Mouse (Mus musculus): ENCODE data around the gene Polr3a. TPM values are rescaled to one million over a fixed set of nuclear protein-coding genes. Genes with fewer than 3 reads are reported as not detected.

Polr3a gene
- polyA plus RNA-seq, 1 experiment from 2014 or later, result 17.9 TPM

- DNase-seq (ENCODE audit: low spot score, missing footprints) (no peak), ATAC-seq (ENCODE audit: low FRiP score) (no peak)
- Histone ChIP-seq H3K27me3 (ENCODE audit: control insufficient read depth, insufficient read depth, low read length) (no peaks in the 10 kb centered on the region), H3K36me3 (ENCODE audit: control insufficient read depth, insufficient read depth, low read length) (no peaks in the 10 kb centered on the region), H3K4me2 (no peak overlapping the region), H3K9me3 (ENCODE audit: control insufficient read depth, low read length) (peaks cover 6% of the 10 kb centered on the region; the same call in 1 of the 2 replicates), H3K9ac (ENCODE audit: low read length) (no peak overlapping the region), H3K4me1 (ENCODE audit: control insufficient read depth, insufficient read depth, low read length) (peaks cover 23% of the 10 kb centered on the region), H3K4me3 (ENCODE audit: low read depth, low read length) (no peak overlapping the region), H3K27ac (ENCODE audit: low read depth, low read length) (no peak overlapping the region)
- WGBS, result 92% methylated on average over 2 of the region's 2 CpGs
Observed at GRCm38 (mm10) chr14:24510679-24511078, 23.8 kb upstream of the Polr3a start.

- Histone ChIP-seq H3K4me1 (ENCODE audit: control insufficient read depth, insufficient read depth, low read length) (peaks cover 23% of the 10 kb centered on the region), H3K27ac (ENCODE audit: low read depth, low read length) (no peak overlapping the region), H3K4me3 (ENCODE audit: low read depth, low read length) (no peak overlapping the region), H3K9ac (ENCODE audit: low read length) (no peak overlapping the region), H3K9me3 (ENCODE audit: control insufficient read depth, low read length) (peaks cover 6% of the 10 kb centered on the region; the same call in 1 of the 2 replicates), H3K4me2 (no peak overlapping the region), H3K27me3 (ENCODE audit: control insufficient read depth, insufficient read depth, low read length) (no peaks in the 10 kb centered on the region), H3K36me3 (ENCODE audit: control insufficient read depth, insufficient read depth, low read length) (no peaks in the 10 kb centered on the region)
- ATAC-seq (ENCODE audit: low FRiP score), result no peak
- DNase-seq (ENCODE audit: low spot score, missing footprints), result no peak
- 94% methylated on average over 1 of the region's 1 CpGs for WGBS
Observed at GRCm38 (mm10) chr14:24510218-24510617, 23.4 kb upstream of the Polr3a start.

- no peak overlapping the region for H3K27ac ChIP-seq (ENCODE audit: low read depth, low read length)
- peaks cover 6% of the 10 kb centered on the region; the same call in 1 of the 2 replicates for H3K9me3 ChIP-seq (ENCODE audit: control insufficient read depth, low read length)
- peaks cover 23% of the 10 kb centered on the region for H3K4me1 ChIP-seq (ENCODE audit: control insufficient read depth, insufficient read depth, low read length)
- H3K4me3 ChIP-seq (ENCODE audit: low read depth, low read length), result no peak overlapping the region
- no peak overlapping the region for H3K9ac ChIP-seq (ENCODE audit: low read length)
- no peaks in the 10 kb centered on the region for H3K36me3 ChIP-seq (ENCODE audit: control insufficient read depth, insufficient read depth, low read length)
- DNase-seq (ENCODE audit: low spot score, missing footprints) (no peak), ATAC-seq (ENCODE audit: low FRiP score) (no peak)
- no peaks in the 10 kb centered on the region for H3K27me3 ChIP-seq (ENCODE audit: control insufficient read depth, insufficient read depth, low read length)
- WGBS, result 63% methylated on average over 5 of the region's 5 CpGs
- no peak overlapping the region for H3K4me2 ChIP-seq
Observed at GRCm38 (mm10) chr14:24509557-24509956, 22.7 kb upstream of the Polr3a start.

GRCm38 (mm10) chr14:24508070-24508773 is 21.4 kb upstream of the Polr3a start:
- Histone ChIP-seq H3K9me3 (ENCODE audit: control insufficient read depth, low read length) (peaks cover 6% of the 10 kb centered on the region; the same call in 1 of the 2 replicates), H3K36me3 (ENCODE audit: control insufficient read depth, insufficient read depth, low read length) (no peaks in the 10 kb centered on the region), H3K4me1 (ENCODE audit: control insufficient read depth, insufficient read depth, low read length) (peaks cover 23% of the 10 kb centered on the region), H3K27ac (ENCODE audit: low read depth, low read length) (no peak overlapping the region), H3K9ac (ENCODE audit: low read length) (no peak overlapping the region), H3K4me2 (peak overlapping the region; percentile 29; the same call in 1 of the 2 replicates), H3K4me3 (ENCODE audit: low read depth, low read length) (no peak overlapping the region), H3K27me3 (ENCODE audit: control insufficient read depth, insufficient read depth, low read length) (no peaks in the 10 kb centered on the region)
- DNase-seq (ENCODE audit: low spot score, missing footprints) (peak; percentile 91), ATAC-seq (ENCODE audit: low FRiP score) (no peak)
- 19% methylated on average over 18 of the region's 18 CpGs for WGBS

- ATAC-seq (ENCODE audit: low FRiP score), result no peak
- no peak overlapping the region for H3K4me3 ChIP-seq (ENCODE audit: low read depth, low read length)
- no peak overlapping the region for H3K4me2 ChIP-seq
- WGBS, result 21% methylated on average over 14 of the region's 14 CpGs
- no peaks in the 10 kb centered on the region for H3K27me3 ChIP-seq (ENCODE audit: control insufficient read depth, insufficient read depth, low read length)
- H3K9me3 ChIP-seq (ENCODE audit: control insufficient read depth, low read length), result peaks cover 6% of the 10 kb centered on the region; the same call in 1 of the 2 replicates
- H3K9ac ChIP-seq (ENCODE audit: low read length), result no peak overlapping the region
- no peaks in the 10 kb centered on the region for H3K36me3 ChIP-seq (ENCODE audit: control insufficient read depth, insufficient read depth, low read length)
- peak; percentile 90 for DNase-seq (ENCODE audit: low spot score, missing footprints)
- H3K27ac ChIP-seq (ENCODE audit: low read depth, low read length), result no peak overlapping the region
- H3K4me1 ChIP-seq (ENCODE audit: control insufficient read depth, insufficient read depth, low read length), result peaks cover 23% of the 10 kb centered on the region
Observed at GRCm38 (mm10) chr14:24507452-24508069, 20.7 kb upstream of the Polr3a start.

GRCm38 (mm10) chr14:24501256-24501655 is 14.4 kb upstream of the Polr3a start:
- H3K27ac ChIP-seq (ENCODE audit: low read depth, low read length), result peak overlapping the region; percentile 90
- H3K9ac ChIP-seq (ENCODE audit: low read length), result peak overlapping the region; percentile 54; the same call in 1 of the 2 replicates
- H3K36me3 ChIP-seq (ENCODE audit: control insufficient read depth, insufficient read depth, low read length), result peaks cover 10% of the 10 kb centered on the region
- H3K4me1 ChIP-seq (ENCODE audit: control insufficient read depth, insufficient read depth, low read length), result peaks cover 7% of the 10 kb centered on the region
- no peak overlapping the region; the same call in 1 of the 2 replicates for H3K4me2 ChIP-seq
- H3K9me3 ChIP-seq (ENCODE audit: control insufficient read depth, low read length), result no peaks in the 10 kb centered on the region
- no peaks in the 10 kb centered on the region for H3K27me3 ChIP-seq (ENCODE audit: control insufficient read depth, insufficient read depth, low read length)
- peak; percentile 89 for DNase-seq (ENCODE audit: low spot score, missing footprints)
- 34% methylated on average over 4 of the region's 4 CpGs for WGBS
- no peak overlapping the region for H3K4me3 ChIP-seq (ENCODE audit: low read depth, low read length)
- no peak for ATAC-seq (ENCODE audit: low FRiP score)

GRCm38 (mm10) chr14:24500845-24501186 is 14.0 kb upstream of the Polr3a start:
- H3K9ac ChIP-seq (ENCODE audit: low read length), result peak overlapping the region; percentile 54

GRCm38 (mm10) chr14:24500091-24500844 is 13.4 kb upstream of the Polr3a start:
- peak; percentile 99 for DNase-seq (ENCODE audit: low spot score, missing footprints)
- Histone ChIP-seq H3K27me3 (ENCODE audit: control insufficient read depth, insufficient read depth, low read length) (no peaks in the 10 kb centered on the region), H3K27ac (ENCODE audit: low read depth, low read length) (peak overlapping the region; percentile 90), H3K4me2 (no peak overlapping the region; the same call in 1 of the 2 replicates), H3K4me1 (ENCODE audit: control insufficient read depth, insufficient read depth, low read length) (peaks cover 7% of the 10 kb centered on the region), H3K9me3 (ENCODE audit: control insufficient read depth, low read length) (no peaks in the 10 kb centered on the region), H3K9ac (ENCODE audit: low read length) (peak overlapping the region; percentile 54), H3K36me3 (ENCODE audit: control insufficient read depth, insufficient read depth, low read length) (peaks cover 17% of the 10 kb centered on the region), H3K4me3 (ENCODE audit: low read depth, low read length) (no peak overlapping the region)
- 21% methylated on average over 18 of the region's 18 CpGs for WGBS
- ATAC-seq (ENCODE audit: low FRiP score), result peak; percentile 82

More at GRCm38 (mm10) chr14:24500845-24501186, 14.0 kb upstream of the Polr3a start:
- peaks cover 14% of the 10 kb centered on the region for H3K36me3 ChIP-seq (ENCODE audit: control insufficient read depth, insufficient read depth, low read length)
- no peak overlapping the region for H3K4me3 ChIP-seq (ENCODE audit: low read depth, low read length)
- ATAC-seq (ENCODE audit: low FRiP score), result no peak; the same call in 1 of the 2 replicates
- peaks cover 7% of the 10 kb centered on the region for H3K4me1 ChIP-seq (ENCODE audit: control insufficient read depth, insufficient read depth, low read length)
- peak overlapping the region; percentile 90 for H3K27ac ChIP-seq (ENCODE audit: low read depth, low read length)
- no peaks in the 10 kb centered on the region for H3K9me3 ChIP-seq (ENCODE audit: control insufficient read depth, low read length)
- peak overlapping the region; percentile 22 for H3K4me2 ChIP-seq
- 7% methylated on average over 8 of the region's 8 CpGs for WGBS
- H3K27me3 ChIP-seq (ENCODE audit: control insufficient read depth, insufficient read depth, low read length), result no peaks in the 10 kb centered on the region
- DNase-seq (ENCODE audit: low spot score, missing footprints), result no peak

Data from midbrain, embryonic 11.5 days (tissue).